Mouse (Mus musculus): ENCODE data around the gene Polr3h. TPM values are rescaled to one million over a fixed set of nuclear protein-coding genes. Genes with fewer than 3 reads are reported as not detected.

Polr3h gene
- polyA plus RNA-seq, 1 experiment, result 5.2 TPM

DNA sequence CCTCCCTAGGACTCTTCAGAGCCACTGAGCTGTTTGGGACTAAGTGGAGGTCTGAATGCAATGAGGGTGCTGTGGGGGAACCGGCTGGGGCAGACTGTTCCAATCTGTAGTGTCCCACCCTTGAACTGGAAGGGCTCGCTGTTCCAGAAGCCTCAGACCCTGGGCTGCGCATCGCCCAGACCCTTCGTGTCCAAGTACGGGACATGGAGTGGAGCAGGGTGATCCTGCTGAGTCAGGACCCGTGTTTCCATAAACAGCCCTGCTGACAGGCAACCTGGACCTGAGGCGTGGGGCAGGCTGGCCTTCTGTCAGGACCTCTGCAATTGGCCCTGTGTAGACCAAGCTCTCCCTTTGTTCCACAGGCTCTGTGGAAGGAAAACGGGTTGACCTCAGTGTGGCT is 79.3 kb downstream of the Polr3h start:
- TF ChIP-seq CTCF (IDR thresholded peaks at IDR 0.05; ENCODE audit: extremely low read depth, insufficient read length, insufficient replicate concordance, low read depth, low read length) (no peak), POLR2A (IDR thresholded peaks at IDR 0.05; ENCODE audit: low read depth, low read length) (no peak)
- H3K27ac ChIP-seq (ENCODE audit: insufficient read depth, low read depth, low read length), result peak overlapping the region; percentile 53
- peaks cover 38% of the 10 kb centered on the region for H3K36me3 ChIP-seq (ENCODE audit: control insufficient read depth, insufficient read depth, low read length)
- H3K4me3 ChIP-seq (ENCODE audit: low read depth, low read length), result no peak overlapping the region
- peaks cover 18% of the 10 kb centered on the region for H3K4me1 ChIP-seq (ENCODE audit: control insufficient read depth, insufficient read depth, insufficient read length, low read length)
- no peaks in the 10 kb centered on the region for H3K27me3 ChIP-seq (ENCODE audit: control insufficient read depth, insufficient read depth, low read length)
- 88% methylated on average over 9 of the region's 9 CpGs for WGBS

DNA sequence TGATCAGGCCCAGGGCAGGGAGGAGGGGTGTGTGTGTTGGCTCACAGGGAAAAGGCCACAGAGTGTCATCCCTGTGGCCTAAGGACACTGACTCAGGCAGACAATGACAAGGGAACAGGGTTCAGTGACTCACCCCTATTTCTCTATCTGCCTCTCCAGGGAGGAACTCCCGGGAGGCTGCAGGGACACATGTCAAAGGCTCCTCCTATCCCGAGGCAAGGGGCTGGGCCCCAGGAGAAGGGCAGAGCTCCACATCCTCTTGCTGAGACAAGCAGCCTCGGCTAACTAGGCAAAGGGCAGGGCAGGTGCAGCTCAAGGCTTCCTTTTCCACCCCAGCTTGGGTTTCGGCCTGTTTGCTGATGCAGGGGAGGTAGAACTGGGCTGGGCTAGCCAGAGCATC is 80.3 kb downstream of the Polr3h start:
- TF ChIP-seq CTCF (IDR thresholded peaks at IDR 0.05; ENCODE audit: extremely low read depth, insufficient read length, insufficient replicate concordance, low read depth, low read length), result no peak; the same call in 1 of the 2 replicates
- peak; percentile 63; the same call in 1 of the 2 replicates for TF ChIP-seq POLR2A (IDR thresholded peaks at IDR 0.05; ENCODE audit: low read depth, low read length)
- H3K4me1 ChIP-seq (ENCODE audit: control insufficient read depth, insufficient read depth, insufficient read length, low read length), result peaks cover 18% of the 10 kb centered on the region
- peaks cover 28% of the 10 kb centered on the region for H3K36me3 ChIP-seq (ENCODE audit: control insufficient read depth, insufficient read depth, low read length)
- H3K4me3 ChIP-seq (ENCODE audit: low read depth, low read length), result no peak overlapping the region
- 14% methylated on average over 4 of the region's 4 CpGs for WGBS
- H3K27ac ChIP-seq (ENCODE audit: insufficient read depth, low read depth, low read length), result peak overlapping the region; percentile 81
- no peaks in the 10 kb centered on the region for H3K27me3 ChIP-seq (ENCODE audit: control insufficient read depth, insufficient read depth, low read length)

- Histone ChIP-seq H3K27ac (ENCODE audit: insufficient read depth, low read depth, low read length) (peak overlapping the region; percentile 79), H3K4me3 (ENCODE audit: low read depth, low read length) (no peak overlapping the region), H3K27me3 (ENCODE audit: control insufficient read depth, insufficient read depth, low read length) (no peaks in the 10 kb centered on the region), H3K4me1 (ENCODE audit: control insufficient read depth, insufficient read depth, insufficient read length, low read length) (peaks cover 19% of the 10 kb centered on the region), H3K36me3 (ENCODE audit: control insufficient read depth, insufficient read depth, low read length) (peaks cover 22% of the 10 kb centered on the region)
- WGBS, result 76% methylated on average over 5 of the region's 5 CpGs
- TF ChIP-seq CTCF (IDR thresholded peaks at IDR 0.05; ENCODE audit: extremely low read depth, insufficient read length, insufficient replicate concordance, low read depth, low read length), result no peak
- no peak for TF ChIP-seq POLR2A (IDR thresholded peaks at IDR 0.05; ENCODE audit: low read depth, low read length)
Observed at GRCm38 (mm10) chr15:81845033-81845625, 80.9 kb downstream of the Polr3h start.

GRCm38 (mm10) chr15:81842275-81842674 is 83.8 kb downstream of the Polr3h start:
- 90% methylated on average over 7 of the region's 7 CpGs for WGBS
- no peaks in the 10 kb centered on the region for H3K27me3 ChIP-seq (ENCODE audit: control insufficient read depth, insufficient read depth, low read length)
- no peak overlapping the region for H3K4me3 ChIP-seq (ENCODE audit: low read depth, low read length)
- TF ChIP-seq POLR2A (IDR thresholded peaks at IDR 0.05; ENCODE audit: low read depth, low read length) (no peak), CTCF (IDR thresholded peaks at IDR 0.05; ENCODE audit: extremely low read depth, insufficient read length, insufficient replicate concordance, low read depth, low read length) (no peak)
- H3K4me1 ChIP-seq (ENCODE audit: control insufficient read depth, insufficient read depth, insufficient read length, low read length), result peaks cover 29% of the 10 kb centered on the region; the same call in 1 of the 2 replicates
- H3K27ac ChIP-seq (ENCODE audit: insufficient read depth, low read depth, low read length), result no peak overlapping the region
- H3K36me3 ChIP-seq (ENCODE audit: control insufficient read depth, insufficient read depth, low read length), result no peaks in the 10 kb centered on the region

- 83% methylated on average over 7 of the region's 7 CpGs for WGBS
- Histone ChIP-seq H3K4me1 (ENCODE audit: control insufficient read depth, insufficient read depth, insufficient read length, low read length) (peaks cover 34% of the 10 kb centered on the region), H3K4me3 (ENCODE audit: low read depth, low read length) (no peak overlapping the region), H3K27ac (ENCODE audit: insufficient read depth, low read depth, low read length) (peak overlapping the region; percentile 78), H3K27me3 (ENCODE audit: control insufficient read depth, insufficient read depth, low read length) (no peaks in the 10 kb centered on the region), H3K36me3 (ENCODE audit: control insufficient read depth, insufficient read depth, low read length) (no peaks in the 10 kb centered on the region)
- TF ChIP-seq CTCF (IDR thresholded peaks at IDR 0.05; ENCODE audit: extremely low read depth, insufficient read length, insufficient replicate concordance, low read depth, low read length) (no peak), POLR2A (IDR thresholded peaks at IDR 0.05; ENCODE audit: low read depth, low read length) (no peak)
Observed at GRCm38 (mm10) chr15:81840306-81840705, 85.7 kb downstream of the Polr3h start.

GRCm38 (mm10) chr15:81839634-81840033 is 86.4 kb downstream of the Polr3h start:
- no peak overlapping the region for H3K4me3 ChIP-seq (ENCODE audit: low read depth, low read length)
- no peak for TF ChIP-seq CTCF (IDR thresholded peaks at IDR 0.05; ENCODE audit: extremely low read depth, insufficient read length, insufficient replicate concordance, low read depth, low read length)
- no peak for TF ChIP-seq POLR2A (IDR thresholded peaks at IDR 0.05; ENCODE audit: low read depth, low read length)
- no peaks in the 10 kb centered on the region for H3K27me3 ChIP-seq (ENCODE audit: control insufficient read depth, insufficient read depth, low read length)
- WGBS, result 21% methylated on average over 5 of the region's 5 CpGs
- peak overlapping the region; percentile 78 for H3K27ac ChIP-seq (ENCODE audit: insufficient read depth, low read depth, low read length)
- no peaks in the 10 kb centered on the region for H3K36me3 ChIP-seq (ENCODE audit: control insufficient read depth, insufficient read depth, low read length)
- peaks cover 35% of the 10 kb centered on the region for H3K4me1 ChIP-seq (ENCODE audit: control insufficient read depth, insufficient read depth, insufficient read length, low read length)

- Histone ChIP-seq H3K27ac (ENCODE audit: insufficient read depth, low read depth, low read length) (peak overlapping the region; percentile 73), H3K27me3 (ENCODE audit: control insufficient read depth, insufficient read depth, low read length) (no peaks in the 10 kb centered on the region), H3K4me3 (ENCODE audit: low read depth, low read length) (no peak overlapping the region), H3K36me3 (ENCODE audit: control insufficient read depth, insufficient read depth, low read length) (no peaks in the 10 kb centered on the region), H3K4me1 (ENCODE audit: control insufficient read depth, insufficient read depth, insufficient read length, low read length) (peaks cover 42% of the 10 kb centered on the region)
- no peak for TF ChIP-seq POLR2A (IDR thresholded peaks at IDR 0.05; ENCODE audit: low read depth, low read length)
- no peak for TF ChIP-seq CTCF (IDR thresholded peaks at IDR 0.05; ENCODE audit: extremely low read depth, insufficient read length, insufficient replicate concordance, low read depth, low read length)
- WGBS, result 26% methylated on average over 14 of the region's 14 CpGs
Observed at GRCm38 (mm10) chr15:81838554-81839235, 87.3 kb downstream of the Polr3h start.

Other genes starting within 250 kb of the Polr3h start
- gene Chadl, start 229.0 kb downstream of the Polr3h start, polyA plus RNA-seq (2012; rRNA removed), result 2.0 and 2.8 TPM in 2 replicates
- 7.3 and 7.7 TPM in 2 replicates for gene Zc3h7b, start 181.2 kb downstream of the Polr3h start, polyA plus RNA-seq (2012; rRNA removed)
- 13.3 and 17.8 TPM in 2 replicates for gene Rangap1, start 180.7 kb downstream of the Polr3h start, polyA plus RNA-seq (2012; rRNA removed)
- gene Tef, start 123.8 kb downstream of the Polr3h start, polyA plus RNA-seq (2012; rRNA removed), result 5.6 and 9.4 TPM in 2 replicates
- 14.7 and 33.2 TPM in 2 replicates for gene Tob2, start 67.4 kb downstream of the Polr3h start, polyA plus RNA-seq (2012; rRNA removed)
- 22.6 and 47.0 TPM in 2 replicates for gene Phf5a, start 54.3 kb downstream of the Polr3h start, polyA plus RNA-seq (2012; rRNA removed)
- gene Aco2, start 53.9 kb downstream of the Polr3h start, polyA plus RNA-seq (2012; rRNA removed), result 266 and 416 TPM in 2 replicates
- 1.3 and 2.4 TPM in 2 replicates for gene Csdc2, start 10.5 kb upstream of the Polr3h start, polyA plus RNA-seq (2012; rRNA removed)
- gene Pmm1, start 34.7 kb upstream of the Polr3h start, polyA plus RNA-seq (2012; rRNA removed), result 18.9 and 22.0 TPM in 2 replicates
- gene 1700029P11Rik, start 54.3 kb upstream of the Polr3h start, polyA plus RNA-seq (2012; rRNA removed), result not detected in 2 replicates
- gene Xrcc6, start 61.6 kb upstream of the Polr3h start, polyA plus RNA-seq (2012; rRNA removed), result 7.8 and 9.1 TPM in 2 replicates
- gene Desi1, start 107.6 kb upstream of the Polr3h start, polyA plus RNA-seq (2012; rRNA removed), result 16.3 and 25.4 TPM in 2 replicates
- 24.6 and 25.7 TPM in 2 replicates for gene Snu13, start 121.4 kb upstream of the Polr3h start, polyA plus RNA-seq (2012; rRNA removed)
- gene 4930407I10Rik, start 132.9 kb upstream of the Polr3h start, polyA plus RNA-seq (2012; rRNA removed), result not detected in 2 replicates
- gene Mei1, start 143.8 kb upstream of the Polr3h start, polyA plus RNA-seq (2012; rRNA removed), result 0.04 and 0.05 TPM in 2 replicates
- gene Ccdc134, start 201.7 kb upstream of the Polr3h start, polyA plus RNA-seq (2012; rRNA removed), result 5.6 and 6.9 TPM in 2 replicates
- 144 and 240 TPM in 2 replicates for gene Srebf2, start 220.9 kb upstream of the Polr3h start, polyA plus RNA-seq (2012; rRNA removed)